Mouse (Mus musculus) forebrain, embryonic 10.5 days (tissue): ENCODE measurements around the gene 1110004F10Rik. TPM values are rescaled to one million over a fixed set of nuclear protein-coding genes. Genes with fewer than 3 reads are reported as not detected.
"Not testable (repeated sequence)": the region's sequence is repeated elsewhere in the genome, so short reads cannot be mapped to it uniquely, and the experiment has no call there.

Source experiments
- DNase-seq: peaks from one replicate; pipeline ENCODE4 v3.0.0-alpha.2; 2017; ENCODE audit warnings: low spot score; ENCODE audit errors: extremely low spot score
- H3K27ac ChIP-seq: fragments of 300-500 bp; sonication (generic); 2 replicates; pipeline ENCODE4 v1.5.1; 2016; ENCODE audit warnings: mild to moderate bottlenecking
- H3K27me3 ChIP-seq: fragments of 300-500 bp; sonication (generic); 2 replicates; pipeline ENCODE4 v1.6.1; 2016; ENCODE audit warnings: mild to moderate bottlenecking; ENCODE audit not compliant: poor library complexity, severe bottlenecking
- H3K36me3 ChIP-seq: fragments of 300-500 bp; sonication (generic); replicated peaks from 2 replicates; pipeline ENCODE4 v1.6.1; 2016; ENCODE audit warnings: mild to moderate bottlenecking, moderate library complexity
- H3K4me1 ChIP-seq: fragments of 300-500 bp; sonication (generic); 2 replicates; pipeline ENCODE4 v1.6.1; 2016
- H3K4me3 ChIP-seq: fragments of 300-500 bp; sonication (generic); 2 replicates; pipeline ENCODE4 v1.5.1; 2016; ENCODE audit warnings: mild to moderate bottlenecking, moderate library complexity
- H3K9me3 ChIP-seq: fragments of 300-500 bp; sonication (generic); 2 replicates; pipeline ENCODE4 v1.6.1; 2016; ENCODE audit warnings: mild to moderate bottlenecking, moderate library complexity
- WGBS: fragments of 180-500 bp; shearing (Covaris S2); methylation state at CpG from one replicate; pipeline ENCODE4 v1.1.7; 2016; 5-methylcytosine and 5-hydroxymethylcytosine counted together
- polyA plus RNA-seq: library from polyadenylated mRNA; unstranded; fragments of >200 nt; fragmentation: Nextera tagmentation; extraction: Ambion mirVana; gene quantifications from 2 replicates; pipeline ENCODE4 v1.2.1, GENCODE M21; 2016

The 1110004F10Rik gene
- polyA plus RNA-seq, 1 experiment from 2014 or later, result 360 TPM

DNA sequence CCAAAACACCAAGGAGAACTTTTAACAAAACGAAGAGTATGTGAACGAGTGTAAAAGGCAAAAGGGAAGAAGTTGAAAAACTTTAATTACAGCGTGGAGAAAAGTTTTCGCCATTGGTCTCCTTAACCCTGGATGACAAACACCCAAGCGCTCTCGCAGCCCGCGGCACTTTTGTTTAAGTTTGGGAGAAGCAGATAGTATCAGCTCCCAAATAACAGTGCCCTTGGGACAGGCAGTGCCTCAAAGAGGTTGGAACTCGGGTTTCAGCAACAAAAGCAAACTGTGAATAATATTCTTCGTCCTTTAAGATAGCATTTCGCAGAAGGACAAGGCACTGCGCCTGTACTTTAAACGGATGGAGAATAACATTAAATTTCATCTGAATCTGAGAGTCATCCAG, 1.2 kb upstream of the 1110004F10Rik start:
- H3K4me1 ChIP-seq, result peaks cover 70% of the 10 kb centered on the region
- peaks cover 77% of the 10 kb centered on the region for H3K27me3 ChIP-seq
- H3K4me3 ChIP-seq, result peak overlapping the region; percentile 59
- under 1% methylated on average over 13 of the region's 13 CpGs for WGBS
- H3K27ac ChIP-seq, result peak overlapping the region; percentile 82; the same call in 1 of the 2 replicates
- no peaks in the 10 kb centered on the region for H3K9me3 ChIP-seq
- no peak for DNase-seq
- no peaks in the 10 kb centered on the region for H3K36me3 ChIP-seq

DNA sequence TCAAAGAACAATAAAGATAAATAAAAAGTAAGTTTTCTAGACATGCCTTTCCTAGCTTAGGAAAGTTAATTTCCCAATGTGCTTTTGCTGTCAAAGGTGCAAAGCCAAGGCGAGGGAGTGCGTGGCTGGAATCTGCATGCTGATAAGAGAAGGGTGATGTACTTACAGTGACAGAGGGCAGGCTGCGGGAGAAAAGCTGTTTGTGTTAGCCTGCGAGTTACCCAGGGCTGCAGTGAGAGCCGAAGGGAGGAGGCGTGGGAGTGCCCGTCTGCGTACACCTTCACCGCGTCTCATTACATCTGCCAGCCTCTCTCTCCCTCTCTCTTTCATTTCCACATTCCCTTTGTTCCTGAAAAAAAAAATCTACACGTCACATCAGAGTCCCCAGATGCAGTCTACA, 686 bp upstream of the 1110004F10Rik start, which contains the start of gene Sox6:
Gene Sox6 (minus strand): TSS at position 286 of the 400 bp plus-strand sequence.
- H3K27ac ChIP-seq, result peak within 1 kb of the TSS; percentile 82
- H3K36me3 ChIP-seq, result no peaks in the 10 kb centered on the region
- H3K27me3 ChIP-seq, result peaks cover 77% of the 10 kb centered on the region
- 0% methylated on average over 11 of the region's 11 CpGs for WGBS
- peak; percentile 46 for DNase-seq
- peak within 1 kb of the TSS; percentile 59 for H3K4me3 ChIP-seq
- H3K9me3 ChIP-seq, result no peaks in the 10 kb centered on the region
- peaks cover 69% of the 10 kb centered on the region for H3K4me1 ChIP-seq

DNA sequence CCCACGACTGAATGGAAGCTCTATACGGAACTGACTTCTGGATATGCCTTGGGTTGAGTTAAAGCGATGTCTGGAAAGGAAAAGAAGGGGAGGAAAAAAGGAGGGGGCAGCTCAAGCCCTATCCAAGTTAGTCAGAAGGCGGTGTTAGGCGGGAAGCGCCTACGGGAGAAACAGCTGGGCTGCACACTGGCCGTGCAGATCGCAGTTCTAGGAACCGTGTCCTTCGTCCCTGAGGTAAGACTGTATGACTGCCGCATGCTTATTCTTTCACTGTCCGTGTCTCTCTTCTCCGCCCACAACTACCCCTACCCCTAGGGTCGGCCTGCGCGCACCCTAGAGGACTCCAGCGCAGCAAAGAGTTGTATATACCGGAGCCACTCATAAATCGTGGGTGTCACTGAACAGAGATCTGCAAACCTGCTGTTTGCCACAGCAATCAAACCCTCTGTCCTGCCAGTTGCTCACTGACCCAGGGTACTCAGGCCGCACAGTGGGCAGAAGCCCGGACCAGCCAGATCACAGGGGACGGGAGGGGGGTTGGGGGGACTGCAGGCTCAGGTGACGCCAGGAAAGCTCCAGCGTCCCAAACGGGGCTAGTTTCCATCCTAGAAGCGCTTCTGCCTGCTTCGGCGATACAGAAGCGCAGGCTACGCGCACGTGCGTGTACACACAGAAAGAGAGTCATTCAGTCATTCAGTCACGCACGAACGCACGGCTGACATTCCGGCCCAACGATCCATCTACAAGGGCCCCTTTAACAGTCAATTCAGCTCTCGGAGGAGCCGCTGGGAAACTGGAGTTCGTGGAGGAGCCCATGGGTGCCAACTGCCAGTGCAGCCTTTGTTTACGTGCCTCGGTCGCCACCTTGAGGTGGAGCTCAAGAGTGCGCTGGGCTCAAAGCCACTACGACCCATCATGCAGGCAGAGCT, 605 bp downstream of the 1110004F10Rik start:
- H3K27me3 ChIP-seq, result peaks cover 69% of the 10 kb centered on the region
- DNase-seq, result peak; percentile 86
- H3K4me3 ChIP-seq, result peak overlapping the region; percentile 59
- H3K4me1 ChIP-seq, result peaks cover 66% of the 10 kb centered on the region
- under 1% methylated on average over 48 of the region's 48 CpGs for WGBS
- no peaks in the 10 kb centered on the region for H3K9me3 ChIP-seq
- no peaks in the 10 kb centered on the region for H3K36me3 ChIP-seq
- H3K27ac ChIP-seq, result peak overlapping the region; percentile 82

DNA sequence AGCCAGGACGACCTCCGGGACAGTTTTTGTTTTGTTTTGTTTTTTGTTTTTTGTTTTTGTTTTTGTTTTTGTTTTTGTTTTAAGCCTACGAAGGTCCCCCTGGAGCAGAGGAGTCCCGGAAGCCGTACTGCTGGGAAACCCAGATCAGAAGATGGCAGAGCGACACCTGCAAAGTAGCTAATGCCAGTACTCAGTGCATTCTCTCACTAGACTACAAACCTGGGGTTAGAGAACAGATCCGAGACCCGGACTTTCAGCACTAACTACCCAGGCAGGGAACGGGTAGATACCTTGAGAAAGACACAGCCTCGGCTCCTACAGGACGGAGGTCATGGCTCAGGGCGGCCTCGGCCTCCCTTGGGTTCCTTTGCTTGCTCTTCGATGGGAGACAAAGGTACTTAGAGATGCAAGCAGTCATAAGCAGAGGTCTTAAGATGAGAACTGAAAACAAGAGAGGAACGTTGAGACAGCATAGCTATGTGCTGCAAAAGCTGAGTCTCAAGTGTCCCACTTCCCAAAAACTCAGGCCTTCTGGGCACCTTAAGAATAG, 1.3 kb downstream of the 1110004F10Rik start:
- no peak for DNase-seq
- H3K27me3 ChIP-seq, result peaks cover 62% of the 10 kb centered on the region
- no peaks in the 10 kb centered on the region for H3K36me3 ChIP-seq
- no peaks in the 10 kb centered on the region for H3K9me3 ChIP-seq
- H3K4me1 ChIP-seq, result peaks cover 63% of the 10 kb centered on the region
- H3K27ac ChIP-seq, result peak overlapping the region; percentile 82; the same call in 1 of the 2 replicates
- peak overlapping the region; percentile 59 for H3K4me3 ChIP-seq
- 13% methylated on average over 15 of the region's 15 CpGs for WGBS

DNA sequence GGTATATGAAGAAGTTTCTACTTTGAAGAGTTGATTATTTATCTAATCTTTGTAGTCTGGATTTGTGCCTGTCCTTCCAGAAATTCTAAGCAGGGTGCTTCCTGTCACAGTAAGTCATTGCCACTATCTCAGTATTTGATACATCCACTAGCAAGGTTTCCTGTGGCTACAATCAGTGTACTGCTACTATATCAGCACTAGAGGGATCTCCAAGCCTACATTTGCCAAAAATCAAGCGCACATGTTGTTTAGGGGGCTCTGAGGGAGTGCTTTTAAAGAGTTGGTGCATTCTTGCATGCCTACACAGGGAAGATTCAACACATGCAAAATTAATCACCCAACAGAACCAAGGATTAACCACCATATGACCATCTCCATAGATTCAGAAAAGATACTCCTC, 21.5 kb downstream of the 1110004F10Rik start:
- Histone ChIP-seq H3K27me3 (no peaks in the 10 kb centered on the region), H3K36me3 (no peaks in the 10 kb centered on the region), H3K4me3 (no peak overlapping the region), H3K9me3 (no peaks in the 10 kb centered on the region), H3K27ac (no peak overlapping the region), H3K4me1 (no peaks in the 10 kb centered on the region)
- DNase-seq, result no peak
- 49% methylated on average over 1 of the region's 1 CpGs for WGBS

DNA sequence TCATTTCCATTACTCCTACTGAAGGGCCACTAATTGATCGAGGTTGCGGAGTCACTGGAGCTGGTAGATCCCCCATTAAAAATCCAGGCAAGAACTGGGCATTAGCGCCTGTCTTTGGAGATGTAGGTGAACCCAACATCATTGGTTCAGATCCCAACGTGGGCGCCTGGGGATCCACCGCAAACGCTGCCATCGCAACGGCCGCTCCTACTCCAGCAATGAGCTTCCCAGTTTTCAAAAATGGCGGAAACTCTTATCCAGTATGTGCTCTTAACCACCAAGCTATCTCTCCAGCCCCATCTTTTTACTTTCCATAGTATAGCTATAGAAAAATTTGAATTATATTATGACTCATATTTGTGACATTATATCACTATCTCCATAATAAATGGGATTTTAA, 45.2 kb downstream of the 1110004F10Rik start, which contains the start of gene Gm4353:
Gene Gm4353 (minus strand): TSS at position 270 of the 400 bp plus-strand sequence.
- not testable (repeated sequence) for H3K27ac ChIP-seq, H3K4me3 ChIP-seq, H3K9me3 ChIP-seq, H3K4me1 ChIP-seq, DNase-seq, H3K36me3 ChIP-seq, H3K27me3 ChIP-seq
- WGBS, result 97% methylated on average over 11 of the region's 11 CpGs

DNA sequence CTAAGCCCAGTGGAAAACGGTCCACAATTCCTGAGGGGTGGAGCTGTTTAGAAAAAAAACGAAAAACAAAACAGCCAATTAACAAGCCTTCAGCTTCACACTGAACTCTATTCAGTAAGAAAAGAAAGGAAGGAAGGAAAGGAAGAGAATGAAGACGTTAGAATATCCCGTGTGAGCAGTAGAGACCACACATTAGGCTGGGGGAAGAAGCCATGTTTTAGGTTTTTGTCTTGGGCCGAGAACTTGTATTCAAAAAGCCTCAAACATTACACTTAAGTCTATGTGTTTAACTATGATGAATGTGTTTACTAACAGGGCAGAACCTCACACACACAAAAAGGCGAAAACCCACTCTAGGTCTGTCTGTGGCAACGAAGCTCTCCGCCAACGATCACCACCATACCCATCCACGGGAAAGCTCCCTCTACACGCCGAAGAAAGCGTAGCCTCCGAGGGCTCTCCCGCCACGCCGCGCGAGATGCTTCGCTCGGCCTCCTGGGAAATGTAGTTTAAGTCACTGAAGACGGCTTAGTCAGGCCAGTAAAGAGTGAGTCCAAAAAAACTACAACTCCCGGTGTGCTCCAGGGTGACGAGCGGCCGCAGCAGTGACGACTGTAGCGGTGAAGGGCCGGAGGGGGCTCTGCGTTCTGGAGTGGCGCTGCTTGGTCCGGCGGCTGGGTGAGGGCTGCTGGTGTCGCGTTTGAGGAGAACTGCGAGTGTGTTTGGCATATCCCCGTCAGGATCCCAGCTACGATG, 53.7 kb downstream of the 1110004F10Rik start:
- H3K27ac ChIP-seq, result peak overlapping the region; percentile 97
- DNase-seq, result peak; percentile 96
- H3K36me3 ChIP-seq, result peaks cover 12% of the 10 kb centered on the region
- peak overlapping the region; percentile 75 for H3K4me3 ChIP-seq
- under 1% methylated on average over 38 of the region's 38 CpGs for WGBS
- H3K9me3 ChIP-seq, result no peaks in the 10 kb centered on the region
- no peaks in the 10 kb centered on the region for H3K27me3 ChIP-seq
- H3K4me1 ChIP-seq, result peaks cover 29% of the 10 kb centered on the region

DNA sequence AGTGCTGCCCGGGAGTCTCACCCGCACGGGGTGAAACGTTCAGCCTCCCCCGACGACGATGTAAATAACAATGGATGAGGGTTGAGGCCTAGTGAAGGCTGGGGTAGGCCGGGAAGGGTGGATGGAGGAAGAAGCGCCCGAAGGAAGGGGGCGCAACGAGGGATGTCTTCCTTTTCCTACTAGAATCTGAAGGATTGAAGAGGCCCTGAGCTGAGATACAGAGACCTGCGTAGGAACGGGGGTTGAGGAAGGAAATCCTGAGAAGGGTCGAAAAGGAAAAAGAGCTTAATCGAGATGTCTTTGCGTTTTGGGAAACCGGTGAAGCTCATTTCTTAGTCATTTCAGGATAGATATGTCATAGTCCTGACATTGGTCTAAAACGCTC, 54.3 kb downstream of the 1110004F10Rik start:
- no peaks in the 10 kb centered on the region for H3K9me3 ChIP-seq
- peaks cover 29% of the 10 kb centered on the region for H3K4me1 ChIP-seq
- under 1% methylated on average over 19 of the region's 19 CpGs for WGBS
- H3K4me3 ChIP-seq, result peak overlapping the region; percentile 75
- DNase-seq, result no peak
- H3K27ac ChIP-seq, result peak overlapping the region; percentile 97
- H3K36me3 ChIP-seq, result peaks cover 12% of the 10 kb centered on the region
- no peaks in the 10 kb centered on the region for H3K27me3 ChIP-seq

DNA sequence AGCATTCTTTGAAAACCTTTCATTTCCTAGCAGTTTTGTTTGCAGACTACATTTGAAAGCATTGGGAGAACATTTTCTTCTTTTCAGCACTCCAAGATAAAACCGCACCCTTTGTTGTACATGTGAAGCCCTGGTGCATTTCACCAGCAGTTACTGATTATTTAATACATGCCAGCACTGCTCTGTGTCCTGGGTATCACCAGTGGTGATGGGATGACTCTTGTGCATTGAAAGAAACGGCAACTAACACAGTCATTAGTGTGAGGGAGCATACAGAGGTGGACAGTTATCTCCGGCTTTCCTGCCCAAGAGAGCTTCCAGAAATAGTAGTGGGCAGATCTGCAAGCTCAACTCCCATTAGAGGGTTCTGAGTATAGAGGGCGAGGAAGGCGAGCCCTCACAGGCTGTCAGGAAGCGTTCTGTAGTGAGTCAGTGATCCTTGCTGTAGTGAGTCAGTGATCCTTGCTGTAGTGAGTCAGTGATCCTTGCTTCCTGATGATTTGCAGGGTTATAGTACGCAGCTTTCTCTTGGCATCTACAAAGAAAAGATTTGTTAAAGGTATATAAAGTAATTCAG, 60.8 kb downstream of the 1110004F10Rik start:
- Histone ChIP-seq H3K27ac (no peak overlapping the region), H3K36me3 (peaks cover 76% of the 10 kb centered on the region), H3K4me1 (peaks cover 8% of the 10 kb centered on the region), H3K4me3 (no peak overlapping the region), H3K27me3 (no peaks in the 10 kb centered on the region), H3K9me3 (no peaks in the 10 kb centered on the region)
- no peak for DNase-seq
- WGBS, result 90% methylated on average over 7 of the region's 7 CpGs

DNA sequence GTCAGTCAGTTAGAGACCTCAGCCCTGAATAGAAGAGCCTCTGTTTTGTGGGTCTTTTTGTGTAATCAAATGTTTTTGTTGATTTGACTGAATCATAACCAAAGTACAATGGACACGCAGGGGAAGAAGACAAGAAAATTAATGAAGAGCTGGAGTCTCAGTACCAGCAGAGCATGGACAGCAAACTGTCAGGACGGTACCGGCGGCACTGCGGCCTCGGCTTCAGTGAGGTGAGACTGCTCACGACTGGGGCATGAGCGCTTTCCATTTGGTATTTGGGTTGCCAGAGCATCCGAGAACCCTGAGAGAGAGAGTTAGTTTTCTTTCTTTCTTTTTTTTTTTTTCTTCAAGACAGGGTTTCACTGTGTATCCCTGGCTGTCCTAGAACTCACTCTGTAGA, 63.9 kb downstream of the 1110004F10Rik start:
- no peaks in the 10 kb centered on the region for H3K9me3 ChIP-seq
- H3K4me3 ChIP-seq, result no peak overlapping the region
- peaks cover 94% of the 10 kb centered on the region for H3K36me3 ChIP-seq
- no peaks in the 10 kb centered on the region for H3K27me3 ChIP-seq
- no peaks in the 10 kb centered on the region for H3K4me1 ChIP-seq
- 98% methylated on average over 9 of the region's 9 CpGs for WGBS
- no peak for DNase-seq
- no peak overlapping the region for H3K27ac ChIP-seq

DNA sequence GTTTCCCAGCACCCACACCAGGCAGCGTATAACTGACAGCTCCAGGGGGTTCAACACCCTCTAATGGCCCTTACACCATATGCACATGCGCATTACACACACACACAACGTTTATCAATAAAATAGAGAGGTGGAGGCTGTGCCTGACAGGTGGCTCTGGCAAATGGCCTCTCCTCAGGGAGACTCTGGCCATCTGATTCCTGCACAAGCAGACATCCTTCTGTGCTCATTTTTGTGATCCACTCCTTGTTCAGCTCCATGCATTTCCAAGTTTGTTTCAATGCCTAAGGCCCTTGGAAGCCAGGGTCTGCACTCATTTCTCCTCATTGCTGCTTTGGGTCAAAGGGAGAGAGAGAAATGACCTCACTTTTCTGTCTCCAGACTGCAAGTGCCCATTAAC, 71.5 kb downstream of the 1110004F10Rik start:
- Histone ChIP-seq H3K27ac (no peak overlapping the region), H3K4me3 (no peak overlapping the region), H3K9me3 (no peaks in the 10 kb centered on the region), H3K4me1 (peaks cover 8% of the 10 kb centered on the region; the same call in 1 of the 2 replicates), H3K27me3 (no peaks in the 10 kb centered on the region), H3K36me3 (peaks cover 27% of the 10 kb centered on the region)
- 91% methylated on average over 3 of the region's 3 CpGs for WGBS
- no peak for DNase-seq

DNA sequence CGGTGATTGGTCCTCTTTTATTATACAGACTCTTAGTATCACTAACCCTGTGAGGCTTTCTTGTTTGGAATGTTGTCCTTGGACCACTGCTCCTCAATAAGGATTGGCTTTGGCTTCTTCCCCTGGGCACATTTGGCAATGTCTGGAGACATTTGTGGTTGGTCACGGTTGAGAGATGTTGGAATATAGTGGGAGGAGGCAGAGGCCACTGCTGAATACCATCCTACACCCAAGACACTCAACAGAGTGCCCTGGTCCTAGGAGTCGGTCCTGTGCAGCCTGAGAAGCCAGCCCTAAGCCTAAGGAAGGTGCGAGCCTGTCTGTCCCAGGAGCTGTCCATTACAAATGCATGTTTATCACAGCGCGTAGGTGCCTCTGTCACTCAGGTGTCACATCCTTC, 72.3 kb downstream of the 1110004F10Rik start:
- Histone ChIP-seq H3K27me3 (no peaks in the 10 kb centered on the region), H3K4me3 (no peak overlapping the region), H3K27ac (no peak overlapping the region), H3K9me3 (no peaks in the 10 kb centered on the region), H3K4me1 (peaks cover 10% of the 10 kb centered on the region; the same call in 1 of the 2 replicates), H3K36me3 (peaks cover 18% of the 10 kb centered on the region)
- WGBS, result 88% methylated on average over 6 of the region's 6 CpGs
- peak; percentile 11 for DNase-seq
